Mouse (Mus musculus): Measurements from ENCODE around the gene Stag3. TPM values are rescaled to one million over a fixed set of nuclear protein-coding genes. Genes with fewer than 3 reads are reported as not detected.
A peak's percentile ranks its signal among the peaks of the same experiment; 100 is the strongest.

Gene Stag3
- 1 to 10 TPM; 5.8 to 7.7 TPM for total RNA-seq (2021)

DNA sequence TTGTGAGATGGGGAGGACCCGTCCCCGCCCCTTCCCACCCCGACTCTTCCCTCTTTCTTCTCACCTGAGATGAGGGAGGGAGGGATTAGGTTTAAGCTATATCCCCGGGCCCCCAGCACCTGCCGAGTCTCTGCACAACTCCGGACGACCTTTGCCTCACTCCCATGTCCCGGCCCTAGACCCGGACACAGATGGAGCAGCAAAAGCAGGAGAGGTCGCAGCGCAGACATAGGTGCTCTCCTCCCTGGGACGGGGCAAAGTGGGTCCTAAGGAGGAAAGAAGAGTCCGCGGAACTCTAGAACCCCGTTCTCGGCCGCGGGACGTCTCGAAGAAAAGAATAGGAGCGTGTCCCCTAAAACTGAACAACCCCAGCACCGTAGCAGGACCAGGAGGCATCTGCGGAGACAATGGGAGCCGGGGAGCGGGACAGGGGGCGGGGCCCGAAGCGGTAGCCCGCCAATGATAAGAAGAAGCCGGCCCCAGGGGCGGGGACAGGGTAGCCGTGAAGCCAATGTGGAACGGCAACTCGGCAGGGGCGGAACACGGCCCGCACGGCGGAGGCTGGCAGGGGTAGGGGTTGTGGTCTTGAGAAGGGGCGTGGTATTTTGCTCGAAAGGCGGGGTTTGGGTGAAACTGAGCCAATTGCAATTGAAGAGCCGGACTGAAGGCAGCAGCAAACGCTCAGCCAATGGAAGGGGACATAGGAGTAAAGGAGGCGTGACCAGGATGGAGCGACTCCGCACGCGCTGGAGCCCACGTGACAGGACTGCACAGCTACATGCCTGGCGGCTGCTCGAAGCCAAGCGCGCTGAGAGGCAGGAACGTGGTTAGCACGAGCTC is at the start of gene Stag3, which contains the start of the genes Gm43720 and Gpc2:
Stag3 (plus strand) TSS at position 656 of the 840 bp plus-strand sequence.
Gm43720 (minus strand) TSS at position 374 of the 840 bp plus-strand sequence.
Gpc2 (minus strand) TSS at position 421 of the 840 bp plus-strand sequence.
- peak; percentile 97 for DNase-seq
- intact Hi-C loops (cut with DNase I), result loop anchor here (5.0 kb wide), 1 partner anchor 162 kb away; the partner anchor contains the start of gene Zfp157

DNA sequence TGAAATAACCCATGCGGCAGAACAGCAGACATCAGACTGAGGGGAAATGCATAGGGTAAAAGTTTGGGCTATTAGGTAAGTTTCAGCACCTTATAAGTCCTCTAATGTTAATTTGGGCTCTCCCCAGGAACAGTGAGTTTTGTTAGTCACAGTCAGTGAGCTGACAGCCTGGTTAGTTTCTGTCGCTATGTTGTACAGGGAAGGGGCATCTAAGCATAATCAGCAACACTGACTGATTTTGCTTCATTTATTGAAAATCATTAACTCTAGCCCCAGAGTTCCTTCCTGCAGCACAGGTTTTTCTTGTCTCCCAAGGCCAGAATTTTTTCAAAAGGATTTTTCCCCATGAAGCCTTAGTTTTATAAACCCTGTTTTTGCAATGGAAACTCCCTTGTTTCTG is 46.3 kb upstream of the Stag3 start:
- intact Hi-C loops (cut with DNase I), result no loop called here
- DNase-seq, result no peak

DNA sequence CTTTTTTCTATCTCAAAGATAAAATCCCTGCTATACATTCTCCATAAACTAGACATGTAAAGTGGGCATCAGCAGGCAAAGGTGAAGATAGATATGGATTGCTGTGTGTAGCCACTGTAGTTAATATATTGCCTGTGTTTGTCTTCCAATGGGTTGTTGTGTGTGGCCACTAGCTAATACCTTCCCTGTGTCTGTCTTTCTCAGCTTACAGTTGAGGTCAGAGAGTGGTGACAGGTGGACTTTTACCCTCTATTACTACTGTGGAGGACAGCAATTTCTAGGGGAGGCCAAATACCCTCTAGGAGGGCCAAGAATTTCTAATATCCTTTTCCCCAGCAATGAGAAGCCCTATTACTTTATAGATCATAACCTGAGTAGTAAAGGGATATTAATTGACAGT is 45.8 kb upstream of the Stag3 start:
- DNase-seq, result no peak
- intact Hi-C loops (cut with DNase I), result no loop called here

DNA sequence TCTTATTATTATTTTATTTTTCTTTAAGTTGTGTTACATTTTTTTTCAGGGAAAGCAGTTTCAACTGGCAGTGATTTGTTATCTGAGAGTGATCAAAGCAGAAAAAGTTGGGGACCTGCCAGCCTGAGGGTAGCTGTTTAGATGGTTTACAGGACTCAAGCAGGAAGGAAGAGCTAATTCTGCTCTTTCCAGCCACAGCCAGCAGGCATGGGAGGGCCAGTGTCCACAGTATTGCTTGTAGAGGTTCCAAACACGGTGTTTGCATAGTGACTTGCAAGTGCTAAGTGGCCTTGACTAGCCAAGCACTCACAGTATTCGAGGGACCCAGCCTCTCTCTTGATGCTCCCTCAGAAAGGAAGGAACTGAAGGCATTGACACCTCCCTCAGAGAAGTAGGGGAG is 38.5 kb upstream of the Stag3 start:
- intact Hi-C loops (cut with DNase I), result no loop called here

DNA sequence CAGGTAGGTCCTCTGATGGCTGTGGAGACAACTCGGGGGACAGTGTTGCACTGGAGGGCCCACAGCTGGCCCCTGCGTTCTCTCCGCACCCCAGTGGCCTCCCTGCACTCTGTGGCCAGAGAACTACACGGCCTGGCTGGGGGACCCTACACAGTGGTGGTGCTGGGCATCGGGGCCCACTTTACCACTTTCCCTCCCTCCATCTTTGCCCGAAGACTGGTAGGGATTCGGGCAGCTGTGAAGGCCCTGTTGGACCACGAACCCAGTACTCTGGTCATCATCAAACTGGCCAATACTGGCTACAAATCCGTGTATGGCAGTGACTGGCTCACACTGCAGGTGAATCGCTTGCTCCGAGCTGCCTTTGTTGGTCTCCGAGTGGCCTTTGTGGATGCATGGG is 28.9 kb upstream of the Stag3 start:
- DNase-seq, result no peak
- intact Hi-C loops (cut with DNase I), result loop anchor here (5.0 kb wide), 1 partner anchor 44 kb away; no protein-coding TSS in a partner anchor

More for the DNA sequence above, 38.5 kb upstream of the Stag3 start:
- DNase-seq, result no peak

DNA sequence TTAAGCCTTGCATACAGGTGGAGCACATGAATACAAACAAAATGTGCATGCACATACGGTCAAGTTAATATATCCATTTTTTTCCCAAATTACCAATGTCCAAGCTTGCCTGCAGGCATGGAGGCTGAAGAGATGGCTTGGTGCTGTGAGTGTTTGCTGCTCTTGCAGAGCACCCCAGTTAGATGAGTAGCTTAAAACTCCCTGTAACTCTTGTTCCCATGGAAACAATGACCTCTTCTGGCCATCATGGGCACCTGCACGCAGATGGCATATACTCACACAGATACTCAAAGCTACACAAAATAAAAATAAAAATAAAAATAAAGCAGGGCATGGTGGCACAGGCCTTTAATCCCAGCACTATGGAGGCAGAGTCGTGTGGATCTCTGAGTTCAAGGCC is 27.0 kb upstream of the Stag3 start:
- intact Hi-C loops (cut with DNase I), result loop anchor here (5.0 kb wide), 1 partner anchor 46 kb away; no protein-coding TSS in a partner anchor
- DNase-seq, result no peak

DNA sequence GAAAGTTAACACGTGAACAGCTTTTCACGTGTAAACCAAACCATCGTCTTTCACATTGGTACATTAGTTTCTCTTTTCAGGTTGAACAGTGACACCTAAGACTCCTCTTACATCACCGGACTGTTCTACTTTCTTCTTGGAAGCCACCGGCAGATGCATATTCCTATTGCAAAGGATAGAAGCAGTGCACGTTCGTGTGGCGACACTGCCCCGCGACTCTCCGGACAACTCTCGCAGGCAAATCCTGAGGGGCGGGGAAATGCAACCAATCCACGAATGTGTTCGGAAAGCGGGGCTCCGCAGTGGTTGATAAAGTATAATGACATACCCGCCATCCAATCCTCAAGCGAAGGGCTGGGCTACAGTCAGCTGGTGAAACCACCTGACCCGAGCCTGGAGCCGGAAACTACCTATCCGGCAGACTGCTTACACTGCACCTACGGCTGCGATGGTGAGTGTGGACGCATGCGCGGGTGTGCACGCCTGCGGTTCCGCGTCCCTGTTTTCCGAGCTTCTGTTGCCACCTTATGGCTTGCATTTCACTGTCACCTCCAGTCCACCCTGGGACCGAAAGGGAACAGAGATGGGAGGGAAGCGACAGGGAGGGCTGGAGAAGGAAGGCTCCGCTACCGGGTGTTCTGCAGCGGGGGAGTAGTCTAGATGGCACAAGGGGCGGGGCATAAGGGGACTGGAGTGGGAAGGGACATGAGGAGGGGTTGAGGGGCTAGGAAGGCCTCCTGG is 24.5 kb upstream of the Stag3 start, which contains the start of gene Lamtor4:
Lamtor4 (plus strand) TSS at position 130 of the 741 bp plus-strand sequence.
- DNase-seq, result peak; percentile 94
- intact Hi-C loops (cut with DNase I), result no loop called here

DNA sequence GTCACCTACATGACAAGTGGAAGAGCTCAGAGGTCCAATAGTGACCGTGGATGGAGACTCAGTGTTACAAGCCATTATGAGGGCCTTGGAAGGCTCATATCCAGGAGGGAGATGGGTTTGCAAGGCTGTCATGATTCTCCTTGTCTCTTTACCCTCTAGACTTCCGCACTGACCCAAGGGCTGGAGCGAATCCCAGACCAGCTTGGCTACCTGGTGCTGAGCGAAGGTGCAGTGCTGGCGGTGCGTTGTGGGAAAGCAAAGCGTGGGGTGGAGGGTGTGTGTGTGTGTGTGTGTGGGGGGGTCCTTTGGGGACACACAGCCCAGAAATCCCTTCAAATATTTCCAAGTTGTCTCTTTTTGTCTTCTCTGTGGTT is 24.0 kb upstream of the Stag3 start:
- intact Hi-C loops (cut with DNase I), result no loop called here
- DNase-seq, result no peak

DNA sequence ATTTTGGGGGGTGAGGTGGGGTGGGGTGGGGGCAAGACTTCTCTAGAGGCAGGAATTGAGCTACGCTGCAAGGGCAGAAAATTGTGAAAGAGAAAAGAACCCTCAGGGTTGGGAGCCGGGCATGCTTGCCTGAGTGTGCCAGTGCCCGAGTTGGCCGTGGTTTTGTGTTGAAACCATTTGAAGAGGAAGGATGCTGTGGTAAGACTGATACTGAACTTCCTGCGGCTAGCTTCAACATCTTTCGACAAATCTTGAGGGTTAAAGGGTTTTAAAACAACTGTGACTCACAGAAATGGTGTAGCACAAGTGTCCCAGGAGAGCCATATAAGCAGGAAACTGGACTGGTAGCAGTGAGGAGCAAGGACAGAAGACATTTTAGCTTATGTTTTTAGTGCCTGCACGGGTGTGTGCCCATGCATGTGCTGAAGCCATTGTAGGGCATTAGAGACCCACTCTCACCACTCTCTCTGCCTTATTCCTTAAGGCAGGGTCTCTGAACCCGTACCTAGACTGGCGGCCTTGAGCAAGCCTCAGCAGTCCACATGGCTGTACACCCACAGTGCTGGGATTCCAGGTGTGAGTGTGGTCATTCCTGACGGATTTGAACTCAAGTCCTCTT is 23.0 kb upstream of the Stag3 start:
- DNase-seq, result no peak
- intact Hi-C loops (cut with DNase I), result no loop called here

DNA sequence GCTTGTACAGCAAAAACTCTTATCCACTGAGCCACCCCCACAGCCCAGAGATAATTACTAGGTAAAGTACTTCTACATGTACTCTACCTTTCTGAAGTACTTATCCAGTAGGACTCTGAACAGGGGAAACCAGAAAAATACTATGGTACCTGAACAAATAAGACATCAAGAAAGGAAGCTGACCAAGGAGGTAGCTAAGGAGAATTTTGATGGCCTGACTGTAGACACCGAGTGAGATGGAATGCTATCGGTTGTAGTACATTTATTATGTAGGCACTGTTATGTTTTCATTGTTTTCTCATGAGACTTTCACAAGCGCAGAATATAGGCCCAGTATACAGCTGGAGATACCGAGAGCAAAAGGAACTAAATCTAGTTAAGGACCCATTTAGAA is 22.5 kb upstream of the Stag3 start:
- intact Hi-C loops (cut with DNase I), result no loop called here
- DNase-seq, result no peak

DNA sequence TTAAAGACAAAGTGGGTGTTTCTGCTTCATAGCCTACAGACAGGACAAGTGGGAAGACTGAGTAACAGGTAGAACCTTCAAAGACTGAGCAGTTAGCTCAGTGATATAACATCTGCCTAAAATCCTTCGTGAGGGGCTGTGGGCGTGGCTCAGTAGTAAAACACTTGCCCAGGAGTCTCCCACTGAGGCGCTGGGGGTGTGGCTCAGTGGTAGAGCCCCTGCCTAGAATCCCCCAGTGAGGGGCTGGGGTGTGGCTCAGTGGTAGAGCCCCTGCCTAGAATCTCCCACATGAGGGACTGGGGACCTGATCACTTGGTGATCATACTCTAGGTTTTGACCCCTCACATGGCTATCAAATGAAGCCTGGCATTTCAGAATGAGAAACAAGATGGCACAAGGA is 22.0 kb upstream of the Stag3 start:
- no peak for DNase-seq
- intact Hi-C loops (cut with DNase I), result no loop called here

DNA sequence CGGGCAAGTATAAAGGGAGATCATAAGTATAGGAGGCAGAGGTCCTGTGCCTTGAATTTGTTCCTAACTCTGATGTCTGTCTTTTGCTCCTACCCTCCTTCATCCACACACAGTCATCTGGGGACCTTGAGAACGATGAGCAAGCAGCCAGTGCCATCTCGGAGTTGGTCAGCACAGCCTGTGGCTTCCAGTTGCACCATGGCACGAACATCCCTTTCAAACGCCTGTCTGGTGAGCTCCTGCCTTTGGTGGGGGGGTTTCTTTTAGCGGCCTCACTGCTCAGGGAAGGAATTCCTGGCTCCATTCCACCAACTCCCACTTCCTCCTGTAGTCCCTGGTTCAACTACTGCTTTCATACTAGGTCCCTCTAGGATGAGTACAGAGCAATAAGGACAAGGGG is 21.5 kb upstream of the Stag3 start:
- intact Hi-C loops (cut with DNase I), result no loop called here

DNA sequence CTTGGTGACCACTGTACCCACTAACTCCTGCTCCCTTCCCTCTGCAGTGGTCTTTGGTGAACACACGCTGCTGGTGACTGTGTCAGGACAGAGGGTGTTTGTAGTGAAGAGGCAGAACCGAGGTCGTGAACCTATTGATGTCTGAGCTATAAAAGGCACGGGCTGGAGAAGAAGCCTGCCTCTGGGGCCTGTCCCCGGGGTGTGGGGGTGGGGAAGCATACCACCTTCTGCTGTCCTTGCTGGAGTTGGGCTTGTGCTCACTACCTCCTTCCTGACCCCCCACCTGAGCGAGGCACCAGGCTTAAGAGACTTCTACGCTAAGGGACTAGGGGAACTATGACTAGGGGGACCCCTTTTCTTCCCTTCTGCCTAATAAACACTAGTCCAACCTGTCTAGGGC is 21.0 kb upstream of the Stag3 start:
- no peak for DNase-seq
- intact Hi-C loops (cut with DNase I), result no loop called here

More for the DNA sequence above, 21.5 kb upstream of the Stag3 start:
- DNase-seq, result no peak

DNA sequence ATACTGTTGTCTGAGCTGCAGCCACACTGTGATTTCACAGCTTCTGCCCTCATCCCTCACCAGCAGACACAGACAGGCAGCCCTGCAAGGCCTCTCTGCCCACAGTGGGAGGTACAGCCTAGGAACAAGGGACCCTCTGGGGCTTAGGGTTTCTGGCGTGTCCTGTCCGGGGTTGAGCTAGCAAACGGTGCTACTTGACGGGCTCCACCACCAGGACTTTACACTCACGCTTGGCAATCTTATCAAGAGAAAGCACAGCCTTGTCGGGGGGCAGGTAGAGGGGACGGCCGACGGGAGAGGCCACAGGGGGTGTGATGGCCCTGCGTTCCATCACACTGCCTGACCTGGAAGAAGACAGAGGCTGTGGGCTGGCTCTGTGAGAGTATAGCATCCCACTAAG is 20.0 kb upstream of the Stag3 start:
- intact Hi-C loops (cut with DNase I), result no loop called here
- no peak for DNase-seq

DNA sequence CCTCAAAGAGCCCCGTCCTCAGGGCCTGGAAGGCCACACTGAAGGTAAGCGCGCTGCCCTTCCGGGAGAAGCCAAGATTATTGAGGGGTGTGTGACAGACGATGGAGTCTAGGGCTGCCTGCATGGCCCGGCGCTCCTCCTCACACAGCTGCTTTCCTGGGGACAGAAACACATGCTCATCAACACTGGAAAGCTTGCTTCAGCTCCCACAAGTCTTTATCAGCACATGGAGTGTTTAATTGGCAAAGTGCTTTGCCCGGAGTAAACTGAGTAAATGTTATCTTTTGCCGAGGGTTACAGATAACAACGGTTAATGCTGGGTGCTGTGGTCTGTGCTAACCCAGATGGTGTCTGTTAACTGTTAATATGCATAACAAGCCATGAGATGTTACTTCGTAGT is 19.2 kb upstream of the Stag3 start:
- DNase-seq, result no peak
- intact Hi-C loops (cut with DNase I), result no loop called here

DNA sequence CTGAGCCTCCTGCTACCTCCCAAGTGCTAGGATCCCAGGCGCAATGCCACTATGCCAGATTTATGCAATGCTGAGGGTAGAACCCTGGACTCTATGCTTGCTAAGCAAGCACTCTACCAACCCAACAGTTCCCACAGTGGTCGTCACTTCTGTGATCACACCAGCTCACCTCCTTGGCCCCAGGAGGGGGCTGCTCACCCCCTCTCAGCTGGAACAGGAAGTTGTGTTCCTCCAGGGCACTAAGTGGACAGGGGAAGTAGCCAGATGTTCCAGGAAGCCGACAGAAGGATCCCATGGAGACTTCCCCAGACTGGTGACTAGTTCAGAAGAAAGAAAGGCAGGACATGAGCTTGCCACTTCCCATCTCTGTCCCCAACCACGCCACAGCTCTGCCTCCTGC is 18.0 kb upstream of the Stag3 start:
- DNase-seq, result no peak
- intact Hi-C loops (cut with DNase I), result no loop called here

DNA sequence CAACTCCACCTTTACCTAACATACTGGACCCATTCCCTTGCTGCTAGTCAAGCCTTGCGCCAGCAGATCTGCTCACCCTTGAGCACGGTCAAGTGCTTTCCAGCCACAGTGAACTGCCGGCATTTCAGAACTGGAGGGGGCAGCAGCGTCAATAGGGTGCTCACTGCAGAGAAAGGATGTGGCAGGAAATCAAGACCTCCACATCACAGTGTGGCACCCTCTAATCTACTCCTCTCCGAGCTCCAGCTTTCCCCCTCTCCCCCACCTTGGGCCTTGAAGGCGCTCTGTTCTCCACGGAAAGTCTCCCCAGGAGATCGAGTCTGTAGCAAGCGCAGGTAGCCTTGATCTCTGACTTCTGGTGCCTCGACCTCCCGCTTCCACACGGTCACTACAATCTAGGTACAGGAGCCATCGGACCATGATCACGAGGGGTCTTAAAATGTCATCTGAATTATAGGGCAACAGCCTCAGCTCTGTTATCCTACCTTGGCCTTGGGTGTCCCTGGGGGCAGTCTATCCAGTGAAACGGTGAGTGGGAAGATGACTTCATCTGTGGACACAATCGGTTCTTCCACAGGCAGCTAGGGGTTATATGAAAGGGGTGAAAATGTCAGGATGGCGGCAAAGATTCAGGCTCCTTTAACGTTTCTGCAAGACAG is 17.3 kb upstream of the Stag3 start:
- DNase-seq, result no peak
- intact Hi-C loops (cut with DNase I), result no loop called here

DNA sequence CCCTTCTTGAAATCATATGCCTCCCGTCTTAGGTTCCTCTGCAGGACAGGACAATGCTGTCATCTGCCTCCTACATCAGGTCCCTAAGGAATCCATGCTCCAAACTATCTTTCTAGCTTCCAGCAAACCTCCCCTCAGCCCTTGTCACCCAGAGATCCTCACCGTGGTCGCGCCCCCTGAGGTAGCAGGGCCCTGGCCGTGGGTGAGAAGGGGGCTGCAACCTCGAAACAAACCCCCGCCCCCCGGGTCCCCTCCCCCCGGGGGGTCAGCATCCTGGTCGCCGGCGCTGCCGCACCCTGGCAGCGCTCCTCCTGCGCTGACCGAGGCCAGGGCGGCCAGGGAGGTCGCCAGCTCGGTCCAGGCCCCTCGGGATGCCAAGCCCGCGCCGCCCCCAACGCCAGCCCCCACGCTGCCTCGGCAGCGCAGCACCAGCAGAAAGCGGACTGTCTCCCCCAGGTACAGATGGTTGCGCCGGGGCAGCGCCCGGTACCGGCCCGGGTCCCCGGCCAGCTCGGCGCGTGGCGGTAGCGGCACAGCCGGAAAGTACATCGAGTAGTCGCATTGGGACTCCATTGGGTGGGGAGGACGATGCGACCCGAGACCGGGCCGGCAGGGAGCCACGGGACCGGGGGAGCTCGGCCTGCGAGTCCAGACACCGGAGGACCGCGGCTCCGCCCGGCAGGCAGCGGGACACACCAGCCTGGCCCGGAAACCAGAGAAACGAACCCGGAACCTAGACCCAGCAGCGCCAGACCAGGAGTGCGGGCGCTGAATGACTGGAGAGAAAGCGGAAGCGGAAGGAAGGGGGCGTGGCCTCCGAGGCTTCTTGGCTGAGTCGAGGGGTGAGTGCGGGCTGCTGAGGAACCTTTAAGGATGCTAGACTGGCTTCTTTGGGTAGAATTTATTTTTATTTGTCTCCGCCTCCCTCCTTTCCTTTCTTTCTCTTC is 16.5 kb upstream of the Stag3 start, which contains the start of gene BC037034:
BC037034 (minus strand) TSS at position 774 of the 947 bp plus-strand sequence.
- DNase-seq, result peak; percentile 92
- intact Hi-C loops (cut with DNase I), result no loop called here

DNA sequence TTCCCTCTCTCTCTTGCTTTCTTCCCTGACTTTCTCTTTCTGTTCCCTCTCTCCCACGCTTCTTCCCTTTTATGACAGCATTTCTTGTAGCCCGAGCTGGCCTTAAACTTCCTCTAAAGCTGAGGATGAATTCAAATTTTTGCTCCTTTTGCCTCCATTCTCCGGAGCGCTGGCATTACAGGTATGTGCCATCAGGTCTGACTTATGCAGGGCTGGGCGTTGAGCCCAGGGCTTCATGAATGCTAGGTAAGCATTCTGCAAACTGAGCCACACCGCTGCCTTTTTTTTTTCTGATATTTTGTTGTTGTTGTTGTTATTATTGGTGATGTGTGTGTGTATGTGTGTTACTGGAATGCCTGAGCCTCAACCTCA is 15.8 kb upstream of the Stag3 start:
- intact Hi-C loops (cut with DNase I), result no loop called here
- no peak for DNase-seq

DNA sequence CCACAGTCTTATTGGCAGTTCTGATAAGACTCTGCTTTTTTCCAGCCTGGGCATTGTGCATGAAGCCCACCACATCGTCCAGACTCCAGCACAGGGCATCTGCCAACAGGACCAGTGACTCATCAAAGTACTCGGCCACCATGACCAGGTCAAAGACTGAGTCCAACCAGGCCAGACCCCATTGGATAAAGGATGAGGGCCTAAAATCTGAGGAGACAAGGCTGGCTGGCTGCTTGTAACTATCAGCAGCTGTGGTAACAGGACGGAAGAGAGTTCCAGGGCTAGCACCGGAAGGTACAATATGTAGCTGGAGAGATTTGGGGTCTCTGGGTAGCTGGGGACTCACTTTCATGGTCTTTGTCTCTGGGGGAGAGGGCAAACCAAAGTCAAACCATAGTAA is 14.3 kb upstream of the Stag3 start:
- intact Hi-C loops (cut with DNase I), result no loop called here
- no peak for DNase-seq

All from left cerebral cortex, postnatal 4 days (tissue).